Mouse (Mus musculus): ENCODE measurements around the gene Fem1a. TPM values are rescaled to one million over a fixed set of nuclear protein-coding genes. Genes with fewer than 3 reads are reported as not detected.
"Not testable (repeated sequence)": the region's sequence is repeated elsewhere in the genome, so short reads cannot be mapped to it uniquely, and the experiment has no call there.

Gene Fem1a
- total RNA-seq, 1 experiment from 2014 or later, result 13.6 TPM

DNA sequence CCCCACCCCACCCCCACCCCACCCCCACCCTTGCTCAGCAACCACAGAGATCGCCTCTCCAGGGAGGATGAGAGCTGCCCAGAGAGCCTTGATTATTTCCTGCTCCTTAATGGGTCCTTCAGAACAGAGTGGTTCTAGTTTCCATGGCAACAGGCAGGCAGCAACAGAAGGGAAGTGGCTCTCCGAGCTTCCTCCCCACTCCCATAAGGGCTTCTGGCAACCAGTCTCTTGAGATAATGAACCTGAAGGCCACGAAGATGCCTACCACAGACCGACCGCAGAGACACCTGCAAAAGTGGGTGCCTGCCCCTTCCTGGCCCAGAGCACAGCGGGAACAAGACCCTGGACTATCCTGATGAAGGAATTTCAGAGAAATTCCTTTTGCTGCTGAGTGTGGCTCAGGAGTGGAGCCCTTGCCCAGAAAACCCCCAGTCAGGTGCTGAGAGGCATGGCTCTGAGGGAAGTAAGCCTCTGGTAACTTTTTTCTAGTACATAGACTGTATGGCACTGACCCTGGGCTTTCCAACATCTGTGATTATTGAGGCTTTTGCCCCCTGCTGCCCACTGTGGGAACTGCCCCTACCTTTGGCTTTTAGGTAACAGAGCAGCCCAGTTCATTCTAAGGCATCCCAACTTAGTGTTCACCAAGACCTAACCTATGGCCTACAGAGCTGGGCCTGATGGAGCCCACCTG, 5.3 kb upstream of the Fem1a start:
- no peak for ATAC-seq (replicated peaks; ENCODE audit: insufficient number of reproducible peaks, low FRiP score, low TSS enrichment, poor library complexity, severe bottlenecking)

DNA sequence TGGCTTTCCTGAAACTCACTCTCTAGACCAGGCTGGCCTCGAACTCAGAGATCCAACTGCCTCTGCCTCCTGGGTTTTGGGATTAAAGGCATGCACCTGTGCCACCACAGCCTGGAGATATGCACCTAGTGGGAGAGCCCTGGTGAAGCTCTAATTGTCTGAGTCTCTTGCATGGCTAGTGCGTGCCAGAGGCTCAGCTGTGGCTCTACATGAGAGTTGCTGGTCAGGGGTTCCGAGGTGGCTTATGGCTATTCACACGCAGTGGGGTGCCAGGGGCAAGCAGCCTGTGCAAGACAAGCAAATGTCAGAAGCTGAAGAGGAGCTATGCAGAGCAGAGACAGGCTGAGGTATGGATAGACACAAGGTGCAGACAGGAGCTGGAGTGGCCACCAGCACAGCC, 1.9 kb upstream of the Fem1a start:
- no peak for ATAC-seq (replicated peaks; ENCODE audit: insufficient number of reproducible peaks, low FRiP score, low TSS enrichment, poor library complexity, severe bottlenecking)

DNA sequence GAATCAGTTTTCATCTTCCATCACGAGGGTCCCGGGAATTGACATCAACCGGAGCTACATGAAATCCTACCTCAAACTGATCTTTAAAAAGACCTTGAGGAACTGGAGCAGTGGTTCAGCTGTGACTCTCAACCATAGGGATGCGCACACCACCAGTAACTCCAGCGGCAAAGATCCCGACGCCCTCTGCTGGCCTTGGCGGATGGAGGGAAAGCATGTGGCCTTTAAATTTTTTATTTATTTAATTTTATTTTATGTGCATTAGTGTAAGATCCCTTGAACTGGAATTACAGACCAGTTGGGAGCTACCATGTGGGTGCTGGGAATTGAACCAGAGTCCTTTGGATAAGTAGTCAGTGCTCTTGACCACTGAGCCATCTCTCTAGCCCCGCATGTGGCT, 1.2 kb upstream of the Fem1a start:
- ATAC-seq (replicated peaks; ENCODE audit: insufficient number of reproducible peaks, low FRiP score, low TSS enrichment, poor library complexity, severe bottlenecking), result no peak

DNA sequence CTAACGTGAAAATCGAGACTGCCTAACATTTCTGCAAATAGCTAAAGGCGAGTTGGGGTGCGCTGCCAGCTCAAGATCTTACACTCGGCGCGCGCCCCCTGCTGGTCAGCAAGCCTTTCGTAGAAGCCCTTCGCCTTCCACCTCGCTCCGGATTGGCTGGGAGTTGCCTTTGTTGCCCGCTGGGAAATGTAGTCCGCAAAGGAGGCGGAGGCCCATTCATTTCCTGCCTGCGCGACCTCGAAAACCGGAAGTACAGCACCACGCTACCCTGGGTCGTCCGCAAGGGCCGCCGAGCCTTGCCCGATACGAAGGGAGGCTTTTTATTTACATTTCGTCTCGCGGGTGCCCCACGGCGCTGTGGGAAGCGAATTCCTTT, 759 bp upstream of the Fem1a start:
- peak; percentile 82 for ATAC-seq (replicated peaks; ENCODE audit: insufficient number of reproducible peaks, low FRiP score, low TSS enrichment, poor library complexity, severe bottlenecking)

DNA sequence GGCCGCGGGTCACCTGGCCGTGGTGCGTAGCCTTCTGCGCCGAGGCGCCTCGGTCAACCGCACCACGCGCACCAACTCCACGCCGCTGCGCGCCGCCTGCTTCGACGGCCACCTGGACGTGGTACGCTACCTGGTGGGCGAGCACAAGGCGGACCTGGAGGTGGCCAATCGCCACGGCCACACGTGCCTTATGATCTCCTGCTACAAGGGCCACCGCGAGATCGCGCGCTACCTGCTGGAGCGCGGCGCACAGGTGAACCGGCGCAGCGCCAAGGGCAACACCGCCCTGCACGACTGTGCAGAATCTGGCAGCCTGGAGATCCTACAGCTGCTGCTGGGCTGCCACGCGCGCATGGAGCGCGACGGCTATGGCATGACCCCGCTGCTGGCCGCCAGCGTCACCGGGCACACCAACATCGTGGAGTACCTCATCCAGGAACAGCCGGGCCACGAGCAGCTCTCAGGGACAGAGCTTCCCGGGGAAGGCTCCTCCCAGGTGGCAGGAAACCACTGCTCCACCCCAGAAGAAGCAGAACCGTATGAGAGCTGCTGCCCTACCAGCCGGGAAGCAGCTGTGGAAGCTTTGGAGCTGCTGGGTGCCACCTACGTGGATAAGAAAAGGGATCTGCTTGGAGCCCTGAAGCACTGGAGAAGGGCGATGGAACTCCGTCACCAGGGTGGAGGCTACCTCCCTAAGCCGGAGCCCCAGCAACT, 728 bp downstream of the Fem1a start:
- ATAC-seq (replicated peaks; ENCODE audit: insufficient number of reproducible peaks, low FRiP score, low TSS enrichment, poor library complexity, severe bottlenecking), result no peak

DNA sequence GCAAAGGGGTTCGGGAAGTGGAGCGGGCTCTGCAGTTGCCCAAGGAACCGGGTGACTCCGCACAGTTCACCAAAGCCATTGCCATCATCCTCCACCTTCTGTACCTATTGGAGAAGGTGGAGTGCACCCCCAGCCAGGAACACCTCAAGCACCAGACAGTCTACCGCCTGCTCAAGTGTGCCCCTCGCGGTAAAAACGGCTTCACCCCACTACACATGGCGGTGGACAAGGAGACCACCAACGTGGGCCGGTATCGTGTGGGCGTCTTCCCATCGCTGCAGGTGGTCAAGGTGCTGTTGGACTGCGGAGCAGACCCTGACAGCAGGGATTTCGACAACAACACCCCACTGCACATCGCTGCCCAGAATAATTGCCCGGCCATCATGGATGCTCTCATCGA, 1.7 kb downstream of the Fem1a start:
- ATAC-seq (replicated peaks; ENCODE audit: insufficient number of reproducible peaks, low FRiP score, low TSS enrichment, poor library complexity, severe bottlenecking), result not testable (repeated sequence)

DNA sequence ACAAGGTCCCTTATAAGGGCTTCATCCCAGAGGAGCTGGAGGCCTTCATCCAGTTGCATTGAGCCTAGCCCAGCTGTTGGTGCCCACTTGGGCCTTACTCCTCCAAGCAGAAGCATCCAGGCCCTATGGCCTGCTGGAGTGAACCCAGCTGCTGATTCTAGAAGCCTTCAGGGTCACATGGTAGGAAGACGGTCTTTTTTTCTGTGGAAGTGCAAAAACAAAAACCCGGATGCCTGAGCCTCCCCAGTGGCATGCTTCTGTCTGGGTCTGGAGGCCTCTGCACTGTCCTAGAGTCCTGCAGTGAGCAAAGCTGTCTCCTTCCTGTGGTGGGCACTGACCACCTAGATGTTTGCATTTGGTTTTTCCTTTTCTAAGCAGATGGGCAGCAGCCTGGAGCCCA, 2.2 kb downstream of the Fem1a start:
- ATAC-seq (replicated peaks; ENCODE audit: insufficient number of reproducible peaks, low FRiP score, low TSS enrichment, poor library complexity, severe bottlenecking), result not testable (repeated sequence)

DNA sequence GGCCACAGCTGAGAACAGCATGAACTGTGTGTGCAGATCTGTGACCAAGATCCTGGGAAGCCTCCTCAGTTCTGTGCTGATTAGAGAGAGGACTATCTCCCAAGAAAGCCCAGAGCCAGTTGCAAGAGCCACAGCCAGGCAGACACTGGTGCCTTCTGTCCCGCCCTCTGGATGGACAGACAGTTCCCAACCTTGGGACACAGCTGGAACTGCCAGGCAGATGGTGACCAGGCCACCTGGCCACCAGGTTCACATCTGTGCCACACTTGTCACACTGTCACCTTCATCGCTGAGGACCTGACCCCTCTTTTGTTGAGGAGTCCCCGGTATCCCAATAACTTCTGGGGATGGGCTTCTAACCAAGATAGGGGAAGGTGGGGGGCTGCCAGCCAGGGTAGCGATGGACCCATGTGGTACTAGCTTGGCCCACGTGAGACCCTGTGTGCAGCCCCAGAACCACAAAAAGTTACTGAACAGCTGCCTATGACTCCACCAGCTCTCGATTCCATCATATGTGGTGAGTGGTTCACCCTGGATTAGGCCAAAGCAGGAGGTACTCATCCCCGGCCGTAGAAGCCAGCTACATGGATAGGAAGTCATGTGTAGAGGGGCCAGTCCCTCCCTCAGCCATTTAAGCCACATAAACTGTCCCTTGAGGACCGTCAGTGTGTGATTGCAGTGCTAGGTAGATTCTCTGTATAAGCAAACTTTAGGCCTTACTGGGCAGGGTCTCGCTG, 2.9 kb downstream of the Fem1a start:
- ATAC-seq (replicated peaks; ENCODE audit: insufficient number of reproducible peaks, low FRiP score, low TSS enrichment, poor library complexity, severe bottlenecking), result no peak

DNA sequence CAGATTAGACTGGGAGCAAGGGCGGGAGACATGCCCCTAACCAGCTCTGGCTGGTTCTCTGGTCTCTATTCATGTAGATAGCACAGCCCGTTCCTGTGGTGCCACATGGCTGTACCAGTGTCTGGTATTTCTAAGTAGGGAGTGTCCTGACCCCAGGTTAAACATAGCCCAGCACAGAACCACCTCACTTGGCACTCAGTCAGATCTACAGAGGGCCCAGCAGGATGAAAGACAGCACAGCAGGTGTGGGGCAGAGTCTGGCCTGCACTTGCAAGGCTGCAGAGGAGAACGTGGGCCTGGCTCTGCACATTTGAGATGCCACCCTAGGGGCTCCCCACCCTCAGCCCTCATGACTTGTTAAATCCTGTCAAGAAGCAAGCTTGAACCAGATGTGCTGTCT, 4.6 kb downstream of the Fem1a start:
- ATAC-seq (replicated peaks; ENCODE audit: insufficient number of reproducible peaks, low FRiP score, low TSS enrichment, poor library complexity, severe bottlenecking), result no peak

DNA sequence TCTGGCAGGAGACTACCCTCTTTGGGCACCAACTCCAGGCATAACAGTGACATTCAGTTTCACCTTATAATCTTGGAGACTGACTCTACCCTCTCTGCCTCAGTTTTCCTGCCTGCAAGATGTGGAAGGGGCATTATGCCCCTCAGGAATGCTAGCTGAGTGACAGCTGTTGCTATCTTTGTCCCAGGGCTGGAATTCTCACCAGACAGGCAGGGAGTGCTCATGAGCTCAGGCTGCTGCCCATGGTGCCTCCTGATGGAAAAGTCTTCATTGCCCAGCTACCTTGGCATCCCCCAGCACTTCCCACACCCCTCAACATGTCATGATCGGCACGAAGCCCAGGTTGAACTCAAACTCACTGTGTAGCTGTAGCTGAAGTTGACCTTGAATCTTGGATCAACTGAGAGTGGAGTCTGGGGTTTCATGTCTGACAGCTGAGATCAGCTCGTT, 6.1 kb downstream of the Fem1a start:
- ATAC-seq (replicated peaks; ENCODE audit: insufficient number of reproducible peaks, low FRiP score, low TSS enrichment, poor library complexity, severe bottlenecking), result no peak

DNA sequence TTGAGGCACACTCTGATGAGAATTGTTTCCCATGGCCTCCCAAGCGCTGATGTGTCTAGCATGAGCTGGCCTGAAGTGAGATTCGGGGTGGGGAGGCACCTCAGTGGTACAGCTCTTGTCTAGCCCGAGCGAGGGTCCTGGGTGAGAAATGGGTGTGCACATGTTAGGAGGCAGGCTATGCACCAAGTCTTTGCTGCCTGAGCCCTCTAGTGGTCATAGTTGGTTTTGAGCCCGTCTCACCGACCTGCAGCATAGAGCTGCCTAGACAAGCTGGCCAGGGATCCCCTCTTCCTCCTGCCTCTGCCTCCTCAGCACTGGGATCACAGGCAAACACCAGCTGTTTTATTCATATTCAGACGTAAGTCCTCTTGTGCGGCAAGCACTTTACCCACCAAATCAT, 7.4 kb downstream of the Fem1a start:
- ATAC-seq (replicated peaks; ENCODE audit: insufficient number of reproducible peaks, low FRiP score, low TSS enrichment, poor library complexity, severe bottlenecking), result peak; percentile 53

DNA sequence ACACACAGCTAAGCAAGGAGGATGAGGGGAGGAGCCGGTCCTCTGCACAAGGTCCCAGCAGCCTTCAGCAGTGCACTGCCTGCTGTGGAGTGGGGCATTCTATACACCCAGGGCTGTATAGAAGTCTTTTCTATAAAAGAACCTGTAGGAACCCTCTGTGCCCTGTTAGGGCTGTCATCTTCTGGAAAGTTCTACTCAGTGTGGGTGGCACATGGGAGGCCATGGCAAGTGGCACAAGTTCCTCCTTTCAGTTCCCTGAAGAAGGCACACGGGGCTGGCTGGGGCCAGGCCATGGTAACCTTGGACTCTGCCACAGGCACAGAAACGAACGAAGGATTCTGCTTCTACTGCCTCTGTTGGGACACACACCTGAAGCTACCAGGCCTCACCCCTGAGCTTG, 8.4 kb downstream of the Fem1a start:
- ATAC-seq (replicated peaks; ENCODE audit: insufficient number of reproducible peaks, low FRiP score, low TSS enrichment, poor library complexity, severe bottlenecking), result peak; percentile 49; the same call in 1 of the 2 replicates

DNA sequence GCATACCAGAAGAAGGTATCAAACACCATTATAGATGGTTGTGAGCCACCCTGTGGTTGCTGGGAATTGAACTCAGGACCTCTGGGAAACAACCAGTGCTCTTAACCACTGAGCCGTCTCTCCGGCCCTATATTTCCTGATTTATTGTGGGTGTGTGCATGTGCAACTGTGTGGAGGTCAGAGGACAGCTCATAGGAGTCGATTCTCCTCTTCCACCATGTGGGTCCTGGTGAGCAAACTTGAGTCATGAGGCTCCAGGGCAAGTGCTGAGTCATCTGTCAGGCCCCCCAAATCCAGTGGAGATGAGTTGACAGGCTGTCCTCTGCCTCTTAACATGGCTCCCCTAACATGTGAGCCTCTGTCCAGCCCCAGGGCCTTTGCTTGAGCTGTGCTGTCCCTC, 9.3 kb downstream of the Fem1a start:
- ATAC-seq (replicated peaks; ENCODE audit: insufficient number of reproducible peaks, low FRiP score, low TSS enrichment, poor library complexity, severe bottlenecking), result peak; percentile 5

DNA sequence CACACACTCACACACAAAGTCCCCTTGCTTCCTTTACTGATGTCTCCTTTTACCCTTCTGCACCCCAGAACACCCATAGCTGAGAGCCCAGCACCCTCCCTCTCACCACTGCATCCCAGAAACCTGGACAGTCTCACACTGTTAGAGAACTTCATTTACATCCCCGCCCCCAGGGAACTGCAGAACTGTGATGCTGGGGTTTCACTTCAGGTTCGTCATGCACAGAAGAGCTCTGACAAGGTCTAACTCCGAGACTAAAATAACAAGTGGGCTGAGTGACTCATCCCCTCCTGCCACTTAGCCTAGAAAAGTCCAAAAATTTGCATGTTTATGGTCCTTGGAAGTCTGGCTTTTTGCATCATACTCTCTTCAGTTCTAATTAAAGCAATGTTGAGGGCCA, 9.7 kb downstream of the Fem1a start:
- ATAC-seq (replicated peaks; ENCODE audit: insufficient number of reproducible peaks, low FRiP score, low TSS enrichment, poor library complexity, severe bottlenecking), result peak; percentile 48

DNA sequence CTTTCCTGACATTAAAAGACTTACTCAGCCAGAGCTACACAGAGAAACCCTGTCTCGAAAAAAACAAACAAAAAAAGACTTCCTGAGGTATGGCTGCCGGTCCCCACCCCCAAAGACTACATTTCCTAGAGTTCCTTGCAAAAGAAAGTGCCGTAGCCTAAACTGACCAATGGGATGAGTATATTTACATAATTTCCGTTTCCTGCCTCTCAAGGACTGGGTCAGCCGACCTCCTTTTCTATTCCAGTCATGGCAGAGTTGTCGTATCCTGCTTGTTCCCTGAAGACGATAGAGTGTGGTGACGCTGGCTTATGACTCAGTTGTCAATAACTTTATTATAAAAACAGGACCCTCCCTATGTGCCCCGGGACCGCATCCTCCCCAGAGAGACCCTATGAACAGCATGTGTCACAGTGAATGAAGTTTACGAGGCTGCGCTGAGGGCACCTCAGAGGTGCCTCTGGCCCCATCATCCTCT, 12.6 kb downstream of the Fem1a start:
- ATAC-seq (replicated peaks; ENCODE audit: insufficient number of reproducible peaks, low FRiP score, low TSS enrichment, poor library complexity, severe bottlenecking), result peak; percentile 68

DNA sequence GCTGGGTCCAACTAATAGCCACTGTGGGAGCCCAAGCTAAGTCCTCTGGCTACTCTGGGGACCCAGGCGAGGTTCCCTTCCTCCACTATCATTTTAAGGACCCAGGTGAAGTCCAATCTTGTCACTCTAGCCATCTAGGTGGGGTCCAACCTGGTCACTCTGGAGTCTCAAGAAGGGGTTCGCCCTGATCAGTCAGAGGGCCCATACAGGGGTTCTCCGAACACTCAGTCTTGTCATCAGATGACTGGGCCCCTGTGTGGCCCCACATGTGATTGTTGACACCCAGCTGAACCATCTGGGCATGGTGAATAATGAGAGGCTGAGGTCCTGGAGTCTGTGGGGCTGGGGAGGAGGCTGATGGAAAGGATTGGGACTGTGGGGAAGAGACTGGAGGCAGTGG, 13.1 kb downstream of the Fem1a start:
- no peak for ATAC-seq (replicated peaks; ENCODE audit: insufficient number of reproducible peaks, low FRiP score, low TSS enrichment, poor library complexity, severe bottlenecking)

DNA sequence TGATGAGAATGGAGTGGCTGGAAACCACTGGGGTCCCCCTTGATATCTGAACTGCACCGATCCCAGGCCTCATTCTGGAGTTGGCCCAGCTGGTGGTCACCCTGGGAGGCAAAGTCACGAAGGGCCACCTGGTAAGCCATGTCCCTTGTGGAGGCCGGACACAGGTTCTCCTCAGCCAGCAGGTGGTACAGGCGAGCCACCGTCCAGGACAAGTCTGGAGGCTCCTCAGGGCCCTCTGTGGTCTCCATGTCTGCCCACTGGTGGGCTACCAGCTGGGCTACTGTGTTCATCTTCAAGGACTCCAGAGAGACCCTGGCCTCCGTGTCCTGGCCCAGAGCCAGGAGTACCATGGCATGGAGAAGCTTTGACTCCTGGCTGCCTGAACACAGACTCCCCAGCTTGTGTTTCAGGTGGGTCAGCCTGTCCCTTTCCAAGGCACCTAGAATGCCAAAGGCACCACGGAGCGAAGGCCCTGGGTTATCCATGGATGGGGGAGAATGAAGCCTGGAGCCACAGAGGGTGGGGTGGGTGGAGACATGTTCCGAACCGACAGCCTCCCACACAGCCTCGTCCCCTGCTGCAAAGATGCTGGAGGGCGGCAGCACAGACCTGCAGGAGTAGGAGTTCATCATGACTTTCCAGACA, 15.1 kb downstream of the Fem1a start:
- ATAC-seq (replicated peaks; ENCODE audit: insufficient number of reproducible peaks, low FRiP score, low TSS enrichment, poor library complexity, severe bottlenecking), result no peak

DNA sequence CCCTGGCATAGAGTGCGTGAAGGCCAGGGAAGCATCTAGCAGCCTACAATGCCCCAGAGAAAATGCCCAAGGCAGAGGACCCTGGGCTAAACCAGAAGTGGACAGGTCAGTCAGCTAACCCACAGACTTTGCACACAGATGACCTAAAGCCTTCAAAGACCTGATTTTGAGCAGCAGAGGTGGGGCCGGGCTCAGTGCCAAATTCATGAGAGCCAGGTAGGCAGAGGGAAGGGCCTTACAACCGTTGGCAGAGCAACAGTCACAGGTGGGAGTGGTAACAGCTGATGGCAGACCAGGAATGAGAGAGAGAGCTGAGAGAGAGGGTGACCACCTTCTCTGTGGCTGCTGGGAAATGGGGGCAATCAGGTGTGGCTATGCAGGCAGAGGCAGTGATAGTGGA, 16.0 kb downstream of the Fem1a start:
- ATAC-seq (replicated peaks; ENCODE audit: insufficient number of reproducible peaks, low FRiP score, low TSS enrichment, poor library complexity, severe bottlenecking), result no peak

DNA sequence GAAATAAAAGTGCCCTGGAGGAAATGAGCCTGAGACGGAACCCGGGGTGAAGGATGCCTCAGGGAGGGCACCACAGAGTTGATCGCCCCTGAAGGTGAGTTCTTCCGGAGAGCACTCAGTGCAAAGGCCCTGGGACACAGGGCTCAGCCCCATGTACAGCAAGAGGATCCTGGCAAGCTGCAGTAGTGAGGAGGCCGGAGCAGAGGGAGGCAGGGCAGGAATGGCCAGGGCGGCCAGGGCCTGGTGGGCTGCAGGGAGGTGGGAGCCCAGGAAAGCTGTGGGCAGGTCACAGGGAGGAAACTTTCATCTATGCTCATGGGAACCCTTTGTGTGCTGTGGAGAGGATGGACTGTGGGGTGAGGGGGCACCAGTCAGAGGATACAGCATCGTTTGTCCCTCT, 16.9 kb downstream of the Fem1a start:
- ATAC-seq (replicated peaks; ENCODE audit: insufficient number of reproducible peaks, low FRiP score, low TSS enrichment, poor library complexity, severe bottlenecking), result no peak
